Mouse (Mus musculus): ENCODE results near the gene Zdhhc16. TPM values are rescaled to one million over a fixed set of nuclear protein-coding genes. Genes with fewer than 3 reads are reported as not detected.

The Zdhhc16 gene
- polyA plus RNA-seq, 1 experiment, result 104 TPM

DNA sequence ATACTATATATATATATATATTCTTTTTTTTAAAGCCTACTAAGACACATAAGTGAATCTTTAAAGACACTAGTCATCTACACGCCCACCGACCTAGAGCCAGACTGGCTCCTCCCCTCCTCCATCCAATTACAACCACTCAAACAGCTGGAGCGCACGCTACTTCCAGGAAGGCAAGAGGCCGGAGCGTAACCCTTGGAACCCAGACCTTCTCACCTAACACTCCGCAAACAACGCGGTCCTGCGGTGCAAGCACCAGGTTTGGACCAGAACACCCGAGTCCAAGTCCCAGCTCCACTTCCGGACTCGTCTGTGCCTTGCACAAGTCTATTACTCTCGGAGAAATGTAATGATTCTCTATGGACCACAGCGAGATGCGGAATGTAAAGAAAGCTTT, 47.1 kb downstream of the Zdhhc16 start:
- H3K79me3 ChIP-seq (ENCODE audit: low read depth), result peaks cover 74% of the 10 kb centered on the region
- TF ChIP-seq FOSL1 (IDR thresholded peaks at IDR 0.05; ENCODE audit: insufficient read depth, low read length, poor library complexity, severe bottlenecking) (no peak), MYOG (IDR thresholded peaks at IDR 0.05; ENCODE audit: control insufficient read depth, extremely low read depth, insufficient read length) (no peak), CEBPB (IDR thresholded peaks at IDR 0.05; ENCODE audit: low read depth) (no peak), USF1 (IDR thresholded peaks at IDR 0.05; ENCODE audit: low read depth) (no peak), CTCF (IDR thresholded peaks at IDR 0.05; ENCODE audit: control insufficient read depth, insufficient read depth, insufficient read length) (no peak), MAX (IDR thresholded peaks at IDR 0.05) (no peak), MYOD1 (IDR thresholded peaks at IDR 0.05; ENCODE audit: control insufficient read depth, insufficient read length, low read depth) (no peak)
- H3K36me3 ChIP-seq (ENCODE audit: control insufficient read depth, insufficient read depth), result peaks cover 3% of the 10 kb centered on the region
- peaks cover 95% of the 10 kb centered on the region for H3K79me2 ChIP-seq (ENCODE audit: control insufficient read depth, insufficient read depth)
- no peaks in the 10 kb centered on the region for H3K27me3 ChIP-seq (ENCODE audit: control insufficient read depth, insufficient read depth, insufficient read length)
- H3ac ChIP-seq (ENCODE audit: control insufficient read depth, insufficient read length, low read depth), result peak overlapping the region; percentile 91
- H3K4me3 ChIP-seq (ENCODE audit: insufficient read depth, poor library complexity, severe bottlenecking), result peak overlapping the region; percentile 82

DNA sequence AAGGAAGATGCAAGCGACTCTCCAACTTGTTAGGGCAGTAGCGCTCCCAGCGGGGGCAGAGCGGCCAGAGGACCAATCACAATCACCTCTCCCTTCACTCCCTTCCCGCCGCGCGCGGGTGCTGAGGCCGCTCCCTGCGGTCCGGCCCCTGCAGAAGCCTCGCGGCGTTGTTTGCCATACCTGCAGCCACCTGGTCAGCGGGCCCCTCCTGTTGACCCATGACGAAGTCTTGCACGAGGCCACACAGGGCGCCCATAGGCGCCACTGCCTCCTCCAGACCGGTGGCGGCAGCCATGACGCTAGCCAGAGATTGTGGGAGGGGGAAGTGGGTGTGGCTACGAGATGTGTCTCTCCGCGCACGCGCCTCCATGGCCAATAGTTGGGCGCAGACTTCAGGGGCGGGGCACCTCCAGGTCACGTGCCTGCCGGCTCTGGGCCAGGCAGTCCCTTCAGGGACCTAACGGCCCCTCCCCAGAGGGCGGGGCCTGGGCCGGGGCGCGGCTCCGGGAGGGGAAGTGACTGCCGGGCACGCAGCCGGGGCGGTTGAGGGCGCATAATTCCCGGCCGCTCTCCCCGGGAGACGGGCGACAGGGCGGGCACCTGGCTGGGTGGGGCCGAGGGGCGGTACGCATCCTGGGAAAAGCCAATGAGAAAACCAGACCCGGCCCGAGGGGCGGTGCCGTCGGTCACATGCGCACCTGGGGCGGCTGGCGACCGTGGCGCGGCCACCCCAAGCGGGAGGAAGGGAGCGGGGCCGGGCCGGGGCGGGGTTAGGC, 47.7 kb downstream of the Zdhhc16 start, which contains the start of gene Mms19:
TSS of gene Mms19 (minus strand) at position 339 of the 776 bp plus-strand sequence.
- TF ChIP-seq CEBPB (IDR thresholded peaks at IDR 0.05; ENCODE audit: low read depth), result no peak
- peak; percentile 40 for TF ChIP-seq MAX (IDR thresholded peaks at IDR 0.05)
- TF ChIP-seq USF1 (IDR thresholded peaks at IDR 0.05; ENCODE audit: low read depth), result peak; percentile 93

DNA sequence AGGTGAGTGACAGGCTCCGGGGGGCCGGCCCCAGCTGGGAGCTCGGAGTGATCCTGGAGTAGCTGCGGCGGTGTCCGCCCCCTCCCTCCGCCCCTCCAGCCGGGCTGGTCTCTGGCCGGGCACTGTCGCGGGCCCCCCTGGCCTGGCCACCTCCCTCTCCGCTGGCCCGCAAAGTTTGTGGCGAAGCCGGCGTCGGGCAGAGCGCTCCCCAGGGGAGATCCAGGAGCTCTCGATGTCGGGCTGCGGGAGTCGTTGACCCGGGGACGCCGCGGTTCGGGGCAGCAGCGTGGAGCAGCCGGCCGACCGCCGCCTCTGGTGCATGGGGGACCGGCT, 48.3 kb downstream of the Zdhhc16 start, which contains the start of gene Ubtd1:
TSS of gene Ubtd1 (plus strand) at position 169 of the 333 bp plus-strand sequence.
- peak within 1 kb of the TSS; percentile 82 for H3K4me3 ChIP-seq (ENCODE audit: insufficient read depth, poor library complexity, severe bottlenecking)
- peaks cover 95% of the 10 kb centered on the region for H3K79me2 ChIP-seq (ENCODE audit: control insufficient read depth, insufficient read depth)
- peak within 1 kb of the TSS; percentile 91 for H3ac ChIP-seq (ENCODE audit: control insufficient read depth, insufficient read length, low read depth)
- H3K27me3 ChIP-seq (ENCODE audit: control insufficient read depth, insufficient read depth, insufficient read length), result no peaks in the 10 kb centered on the region
- peaks cover 78% of the 10 kb centered on the region for H3K79me3 ChIP-seq (ENCODE audit: low read depth)
- no peak for TF ChIP-seq FOSL1 (IDR thresholded peaks at IDR 0.05; ENCODE audit: insufficient read depth, low read length, poor library complexity, severe bottlenecking)
- no peak for TF ChIP-seq CTCF (IDR thresholded peaks at IDR 0.05; ENCODE audit: control insufficient read depth, insufficient read depth, insufficient read length)
- TF ChIP-seq MAX (IDR thresholded peaks at IDR 0.05), result no peak
- no peak for TF ChIP-seq MYOD1 (IDR thresholded peaks at IDR 0.05; ENCODE audit: control insufficient read depth, insufficient read length, low read depth)
- TF ChIP-seq CEBPB (IDR thresholded peaks at IDR 0.05; ENCODE audit: low read depth), result no peak
- TF ChIP-seq MYOG (IDR thresholded peaks at IDR 0.05; ENCODE audit: control insufficient read depth, extremely low read depth, insufficient read length), result no peak
- TF ChIP-seq USF1 (IDR thresholded peaks at IDR 0.05; ENCODE audit: low read depth), result no peak
- H3K36me3 ChIP-seq (ENCODE audit: control insufficient read depth, insufficient read depth), result peaks cover 10% of the 10 kb centered on the region

More for the DNA sequence above, 47.7 kb downstream of the Zdhhc16 start, which contains the start of gene Mms19:
- peaks cover 95% of the 10 kb centered on the region for H3K79me2 ChIP-seq (ENCODE audit: control insufficient read depth, insufficient read depth)
- peaks cover 76% of the 10 kb centered on the region for H3K79me3 ChIP-seq (ENCODE audit: low read depth)
- peak within 1 kb of the TSS; percentile 82 for H3K4me3 ChIP-seq (ENCODE audit: insufficient read depth, poor library complexity, severe bottlenecking)
- H3K27me3 ChIP-seq (ENCODE audit: control insufficient read depth, insufficient read depth, insufficient read length), result no peaks in the 10 kb centered on the region
- H3K36me3 ChIP-seq (ENCODE audit: control insufficient read depth, insufficient read depth), result peaks cover 9% of the 10 kb centered on the region
- H3ac ChIP-seq (ENCODE audit: control insufficient read depth, insufficient read length, low read depth), result peak within 1 kb of the TSS; percentile 91

- H3K36me3 ChIP-seq (ENCODE audit: control insufficient read depth, insufficient read depth), result peaks cover 13% of the 10 kb centered on the region
- no peaks in the 10 kb centered on the region for H3K27me3 ChIP-seq (ENCODE audit: control insufficient read depth, insufficient read depth, insufficient read length)
- TF ChIP-seq MAX (IDR thresholded peaks at IDR 0.05) (no peak), MYOG (IDR thresholded peaks at IDR 0.05; ENCODE audit: control insufficient read depth, extremely low read depth, insufficient read length) (no peak), MYOD1 (IDR thresholded peaks at IDR 0.05; ENCODE audit: control insufficient read depth, insufficient read length, low read depth) (no peak), CEBPB (IDR thresholded peaks at IDR 0.05; ENCODE audit: low read depth) (no peak), FOSL1 (IDR thresholded peaks at IDR 0.05; ENCODE audit: insufficient read depth, low read length, poor library complexity, severe bottlenecking) (no peak), CTCF (IDR thresholded peaks at IDR 0.05; ENCODE audit: control insufficient read depth, insufficient read depth, insufficient read length) (no peak), USF1 (IDR thresholded peaks at IDR 0.05; ENCODE audit: low read depth) (no peak)
- H3K79me3 ChIP-seq (ENCODE audit: low read depth), result peaks cover 78% of the 10 kb centered on the region
- peaks cover 95% of the 10 kb centered on the region for H3K79me2 ChIP-seq (ENCODE audit: control insufficient read depth, insufficient read depth)
- peak overlapping the region; percentile 82 for H3K4me3 ChIP-seq (ENCODE audit: insufficient read depth, poor library complexity, severe bottlenecking)
- peak overlapping the region; percentile 83 for H3ac ChIP-seq (ENCODE audit: control insufficient read depth, insufficient read length, low read depth)
Observed at GRCm38 (mm10) chr19:41981931-41982790, 48.9 kb downstream of the Zdhhc16 start.

DNA sequence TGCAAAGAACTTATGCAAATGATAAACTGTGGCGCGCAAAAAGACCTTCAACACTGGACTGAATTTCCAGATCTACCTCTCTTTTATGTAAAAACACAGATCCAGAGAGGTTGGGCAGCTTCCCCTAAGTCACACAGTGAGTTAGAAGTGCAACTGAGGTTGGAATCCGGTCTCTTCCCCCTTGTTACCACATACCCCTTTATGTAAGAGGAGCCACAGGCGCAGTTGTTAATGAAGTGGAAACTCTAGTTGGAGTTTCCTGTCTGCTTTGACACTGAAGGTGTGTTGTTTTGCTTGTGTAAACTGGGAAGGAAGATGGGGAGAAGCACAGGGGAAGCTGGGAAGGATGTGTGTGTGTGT, 49.5 kb downstream of the Zdhhc16 start:
- Histone ChIP-seq H3K4me3 (ENCODE audit: insufficient read depth, poor library complexity, severe bottlenecking) (peak overlapping the region; percentile 82), H3K27me3 (ENCODE audit: control insufficient read depth, insufficient read depth, insufficient read length) (no peaks in the 10 kb centered on the region), H3K79me2 (ENCODE audit: control insufficient read depth, insufficient read depth) (peaks cover 95% of the 10 kb centered on the region), H3K79me3 (ENCODE audit: low read depth) (peaks cover 78% of the 10 kb centered on the region), H3ac (ENCODE audit: control insufficient read depth, insufficient read length, low read depth) (peak overlapping the region; percentile 83), H3K36me3 (ENCODE audit: control insufficient read depth, insufficient read depth) (peaks cover 14% of the 10 kb centered on the region)
- peak; percentile 2 for TF ChIP-seq CEBPB (IDR thresholded peaks at IDR 0.05; ENCODE audit: low read depth)
- no peak for TF ChIP-seq MYOG (IDR thresholded peaks at IDR 0.05; ENCODE audit: control insufficient read depth, extremely low read depth, insufficient read length)

Measured in C2C12 (cell line).